Mouse (Mus musculus): ENCODE measurements around the gene Gal3st3.
A peak's percentile ranks its signal among the peaks of the same experiment; 100 is the strongest.

Gene Gal3st3

DNA sequence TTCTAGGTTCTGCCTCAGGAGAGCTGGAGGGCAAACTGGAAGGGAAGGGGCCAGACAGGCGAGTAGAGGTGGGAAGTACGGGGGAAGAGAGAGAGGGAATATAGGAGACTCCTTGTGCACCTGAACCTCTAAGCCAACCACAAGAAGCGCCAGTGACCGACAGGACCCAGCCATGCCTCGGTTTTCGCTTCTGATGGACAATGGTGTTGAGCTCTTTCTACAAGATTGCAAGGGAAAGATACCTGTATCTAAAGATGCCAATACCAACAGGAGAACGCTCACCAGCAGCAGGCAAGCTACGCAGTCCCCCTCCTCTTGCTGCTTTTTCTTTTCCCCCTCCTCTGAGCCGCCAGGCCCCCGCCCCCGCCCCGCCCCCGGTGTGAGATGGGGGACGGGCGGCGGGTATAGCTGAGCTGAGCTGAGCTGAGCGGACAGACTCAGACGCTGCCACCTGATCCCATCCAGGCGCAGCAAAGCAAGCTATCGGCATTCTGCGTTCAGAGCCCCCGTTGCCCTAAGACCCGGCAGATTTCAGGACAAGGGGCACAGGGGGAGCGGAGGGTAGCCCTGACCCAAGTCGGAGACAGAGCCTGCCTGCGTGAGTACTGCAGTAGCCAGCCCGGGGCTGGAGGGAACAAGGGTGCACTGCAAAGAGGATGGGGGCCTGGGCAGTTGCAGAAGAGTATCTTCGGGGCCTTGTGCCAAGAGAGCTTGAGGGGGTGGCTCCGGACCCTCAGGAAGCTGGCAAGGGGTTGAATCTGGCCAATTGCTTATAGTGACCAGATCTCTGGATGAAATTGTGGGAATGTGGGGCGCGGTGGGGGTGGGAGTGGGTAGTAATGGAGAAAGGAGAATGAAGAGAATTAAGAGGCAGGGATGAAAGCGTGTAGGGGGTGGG, at the start of gene Gal3st3:
TSS of gene Gal3st3 (plus strand) at position 429 of the 898 bp plus-strand sequence.
- DNase-seq (ENCODE audit: low spot score) = no peak

- DNase-seq (ENCODE audit: low spot score) = no peak
Measured at GRCm38 (mm10) chr19:5257140-5257539, 41.0 kb upstream of the Gal3st3 start.

GRCm38 (mm10) chr19:5267015-5267414, 31.1 kb upstream of the Gal3st3 start:
- no peak for DNase-seq (ENCODE audit: low spot score)

DNA sequence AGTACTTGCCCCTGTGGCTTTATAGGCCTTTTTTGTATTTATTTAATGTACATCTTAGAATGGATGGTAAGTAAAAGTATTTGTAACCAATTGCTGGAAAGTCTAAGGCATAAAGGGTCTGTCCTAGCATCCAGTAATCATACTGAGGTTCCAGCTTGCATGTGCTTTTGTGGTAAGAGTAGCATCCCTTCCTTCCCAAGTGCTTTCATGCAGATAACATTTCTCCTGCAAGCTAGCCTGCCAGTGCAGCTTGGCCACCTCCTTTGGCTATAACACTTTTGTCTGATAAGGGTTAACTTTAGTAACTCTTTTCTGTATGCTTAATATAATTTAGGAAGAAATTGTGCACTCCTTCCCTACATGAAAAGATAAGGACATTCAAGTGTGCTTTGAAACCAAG, 30.1 kb upstream of the Gal3st3 start:
- DNase-seq (ENCODE audit: low spot score) = no peak

- DNase-seq (ENCODE audit: low spot score) = no peak
Measured at GRCm38 (mm10) chr19:5268875-5269274, 29.3 kb upstream of the Gal3st3 start.

GRCm38 (mm10) chr19:5269392-5269791, 28.7 kb upstream of the Gal3st3 start:
- no peak for DNase-seq (ENCODE audit: low spot score)

DNA sequence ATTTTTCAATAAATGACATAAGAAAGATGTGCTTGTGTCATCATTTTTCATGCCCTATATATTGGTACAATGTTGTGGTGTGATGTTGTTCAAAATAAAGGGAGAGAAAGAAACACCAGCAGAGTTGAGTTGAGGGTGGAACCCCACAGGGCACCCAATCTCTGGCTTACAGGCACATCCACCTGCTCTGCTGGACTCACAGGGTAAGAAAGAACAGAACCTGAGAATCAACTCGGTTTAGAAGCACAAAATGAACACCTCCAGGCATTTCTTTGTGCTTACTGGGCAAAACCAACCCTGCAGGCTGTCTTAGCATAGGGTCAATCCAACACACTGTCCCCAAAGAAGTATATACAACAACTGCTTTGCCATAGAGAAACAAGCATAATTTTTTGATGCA, 26.7 kb upstream of the Gal3st3 start:
- no peak for DNase-seq (ENCODE audit: low spot score)

- peak; percentile 36 for DNase-seq (ENCODE audit: low spot score)
Measured at GRCm38 (mm10) chr19:5272326-5272795, 25.8 kb upstream of the Gal3st3 start.

DNA sequence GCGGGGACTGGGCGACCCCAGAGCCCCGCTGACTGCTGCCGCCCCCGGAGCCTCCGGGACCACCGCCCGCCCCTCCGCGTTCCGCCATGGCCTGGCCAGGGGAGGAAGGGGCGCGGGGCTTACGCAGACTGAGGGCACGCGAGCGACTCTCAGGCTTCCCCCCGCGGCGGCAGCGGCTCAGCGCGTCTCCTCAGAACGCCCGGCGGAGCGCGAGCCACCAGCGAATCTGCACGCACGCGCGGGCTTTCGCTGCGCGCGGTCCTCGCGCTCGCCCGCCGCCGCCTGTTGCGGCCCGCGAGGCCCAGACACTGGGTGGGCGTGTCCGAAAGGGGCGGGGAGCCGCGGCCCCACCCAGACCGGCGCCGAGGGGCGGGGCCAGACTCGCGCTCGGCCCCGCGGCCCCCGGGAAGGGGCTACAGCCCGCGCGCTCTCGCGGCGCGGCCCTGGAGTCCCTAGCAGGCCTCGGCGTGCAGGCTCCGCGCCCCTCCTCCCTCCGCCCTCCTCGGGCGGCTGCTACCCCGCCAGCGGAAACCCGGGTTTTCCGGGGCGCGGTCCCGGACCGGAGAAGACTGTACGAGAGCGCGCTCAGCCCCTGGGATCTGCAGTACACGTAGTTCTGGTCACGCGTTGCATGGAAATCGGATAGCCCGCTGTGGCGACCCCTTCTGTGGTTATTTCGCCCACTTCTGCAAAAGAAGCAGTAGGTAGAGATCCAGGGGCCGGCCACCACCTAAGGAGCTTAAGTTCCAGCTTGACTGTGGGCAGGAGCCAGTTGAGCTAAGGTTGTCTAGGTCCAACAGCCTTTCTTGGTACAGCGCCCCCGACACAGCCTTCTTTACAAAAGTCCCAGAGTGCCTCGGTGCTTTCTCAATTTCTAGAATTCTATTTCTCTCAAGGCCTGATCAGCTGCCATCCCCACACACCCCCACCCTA, 25.1 kb upstream of the Gal3st3 start, which contains the start of gene Pacs1:
TSS of gene Pacs1 (minus strand) at position 319 of the 933 bp plus-strand sequence.
- peak; percentile 86 for DNase-seq (ENCODE audit: low spot score)

DNA sequence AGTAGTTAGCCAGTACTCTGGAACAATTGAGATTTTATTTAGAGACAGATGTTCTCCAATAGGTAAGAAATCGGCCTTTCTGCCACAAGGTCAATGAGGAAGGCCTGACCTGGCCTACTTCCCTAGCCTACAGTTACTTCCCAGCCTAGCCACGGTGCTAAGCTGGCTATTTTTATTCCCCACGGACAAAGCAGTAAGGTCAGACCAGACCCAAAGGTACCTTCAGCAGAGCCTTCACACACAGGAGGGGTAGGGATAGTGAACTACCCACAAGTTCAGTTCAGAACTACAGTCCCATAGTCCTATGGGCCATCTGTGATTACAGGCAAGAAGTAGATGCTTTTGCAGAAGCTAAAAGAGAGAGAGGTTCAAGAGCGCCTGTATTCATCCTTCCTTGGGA, 24.2 kb upstream of the Gal3st3 start:
- no peak for DNase-seq (ENCODE audit: low spot score)

- no peak for DNase-seq (ENCODE audit: low spot score)
Measured at GRCm38 (mm10) chr19:5274641-5275040, 23.5 kb upstream of the Gal3st3 start.

- DNase-seq (ENCODE audit: low spot score) = no peak
Measured at GRCm38 (mm10) chr19:5275736-5276135, 22.4 kb upstream of the Gal3st3 start.

GRCm38 (mm10) chr19:5276531-5276930, 21.6 kb upstream of the Gal3st3 start:
- no peak for DNase-seq (ENCODE audit: low spot score)

DNA sequence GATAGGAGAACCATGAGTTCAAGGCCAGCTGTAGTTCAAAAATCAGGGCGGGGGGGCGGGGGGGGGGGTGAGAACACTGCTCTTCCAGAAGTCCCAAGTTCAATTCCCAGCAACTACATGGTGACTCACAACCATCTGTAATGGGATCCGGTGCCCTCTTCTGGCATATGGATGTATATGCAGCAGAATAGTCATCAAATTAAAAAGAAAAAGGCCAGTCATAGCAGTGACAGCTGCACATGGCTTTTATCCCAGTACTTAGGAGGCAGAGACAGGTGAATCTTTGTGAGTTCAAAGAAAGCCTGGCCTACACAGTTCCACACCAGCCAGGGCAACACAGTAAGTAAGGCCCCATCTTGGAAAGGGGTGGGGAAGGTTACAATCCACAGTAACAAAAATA, 21.0 kb upstream of the Gal3st3 start:
- DNase-seq (ENCODE audit: low spot score) = no peak

DNA sequence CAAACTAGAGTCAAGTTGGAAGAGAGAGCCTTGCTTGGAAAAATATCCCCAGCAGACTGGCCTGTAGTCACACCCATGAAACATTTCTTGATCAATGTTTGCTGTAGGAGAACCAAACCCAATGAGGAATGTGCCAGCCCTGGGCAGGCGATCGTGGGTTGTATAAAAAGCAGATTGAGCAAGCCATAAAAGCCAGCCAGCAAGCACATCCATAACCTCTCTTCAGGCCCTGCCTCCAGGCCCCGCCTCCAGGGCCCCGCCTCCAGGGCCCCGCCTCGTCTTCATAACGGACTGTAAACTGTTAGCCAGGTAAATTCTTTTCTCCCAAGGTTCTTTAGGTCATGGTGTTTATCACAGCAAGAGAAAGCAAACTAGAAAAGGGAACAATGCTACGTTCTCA, 19.8 kb upstream of the Gal3st3 start:
- DNase-seq (ENCODE audit: low spot score) = no peak

GRCm38 (mm10) chr19:5294972-5295735, 3.0 kb upstream of the Gal3st3 start, which contains the start of gene Sf3b2:
Gene Sf3b2 (minus strand): TSS chr19:5295455.
- peak; percentile 98 for DNase-seq (ENCODE audit: low spot score)

- no peak for DNase-seq (ENCODE audit: low spot score)
Measured at GRCm38 (mm10) chr19:5295736-5296075, 2.4 kb upstream of the Gal3st3 start.

DNA sequence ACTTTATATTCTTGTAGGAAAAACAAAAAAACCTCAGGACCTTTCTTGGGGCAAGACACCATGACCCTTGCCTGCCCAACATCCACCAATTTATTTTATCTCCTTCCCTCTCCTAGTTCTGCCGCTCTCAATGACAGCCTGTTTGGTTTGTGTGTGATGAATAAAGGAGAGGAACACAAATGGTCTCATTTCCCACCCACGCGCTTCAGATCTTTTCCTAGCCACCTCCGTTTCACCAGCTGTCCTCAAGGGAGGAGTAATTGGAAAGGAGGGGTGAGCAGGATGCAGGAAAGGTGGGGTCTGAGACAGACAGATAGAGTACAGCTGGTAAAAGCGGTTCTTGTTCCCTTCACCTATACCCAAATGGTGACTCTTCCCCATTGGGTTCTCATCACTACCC, 1.5 kb upstream of the Gal3st3 start:
- no peak for DNase-seq (ENCODE audit: low spot score)

- no peak for DNase-seq (ENCODE audit: low spot score)
Measured at GRCm38 (mm10) chr19:5300588-5300987, 2.5 kb downstream of the Gal3st3 start.

GRCm38 (mm10) chr19:5302455-5302854, 4.3 kb downstream of the Gal3st3 start:
- DNase-seq (ENCODE audit: low spot score) = no peak

DNA sequence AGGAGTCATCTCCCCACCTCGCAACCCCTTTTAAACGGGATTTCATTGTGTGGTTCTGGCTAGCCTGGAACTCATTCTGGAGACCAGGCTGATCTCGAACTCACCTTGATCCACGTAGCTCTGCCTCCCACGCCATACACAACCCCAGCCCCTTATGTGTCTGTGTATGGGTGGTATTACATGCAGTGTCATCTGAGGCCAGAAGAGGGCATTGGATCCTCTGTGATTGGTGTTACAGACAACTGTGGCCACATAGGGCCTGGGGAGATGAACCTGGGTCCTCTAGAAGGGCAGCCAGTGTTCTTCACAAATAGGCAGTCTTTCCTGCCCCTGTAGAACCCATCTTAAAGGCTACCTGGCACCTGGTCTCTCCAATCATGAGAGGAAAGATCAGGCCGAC, 8.1 kb downstream of the Gal3st3 start:
- DNase-seq (ENCODE audit: low spot score) = no peak
